Mouse (Mus musculus) C2C12 (cell line): ENCODE results near the gene Hist1h2be. TPM values are rescaled to one million over a fixed set of nuclear protein-coding genes. Genes with fewer than 3 reads are reported as not detected.
"Not testable (repeated sequence)": the region's sequence is repeated elsewhere in the genome, so short reads cannot be mapped to it uniquely, and the experiment has no call there.

Experiments
- H3K27me3 ChIP-seq: one replicate; pipeline ENCODE4 v1.6.1; 2011; ENCODE audit not compliant: control insufficient read depth, insufficient read depth, insufficient read length
- H3K36me3 ChIP-seq: one replicate; pipeline ENCODE4 v1.6.1; 2011; ENCODE audit not compliant: control insufficient read depth, insufficient read depth
- H3K4me3 ChIP-seq: one replicate; pipeline ENCODE4 v1.5.1; 2011; ENCODE audit warnings: mild to moderate bottlenecking, control low read depth; ENCODE audit not compliant: poor library complexity, insufficient read depth, severe bottlenecking
- H3K79me2 ChIP-seq: one replicate; pipeline ENCODE4 v1.6.1; 2011; ENCODE audit not compliant: control insufficient read depth, insufficient read depth
- H3K79me3 ChIP-seq: one replicate; pipeline ENCODE4 v1.6.1; 2011; ENCODE audit warnings: low read depth, control low read depth
- H3ac ChIP-seq: one replicate; pipeline ENCODE3; 2011; ENCODE audit warnings: low read depth; ENCODE audit not compliant: control insufficient read depth, insufficient read length
- CEBPB ChIP-seq: IDR thresholded peaks from one replicate; pipeline ENCODE4 v1.6.1; 2011; ENCODE audit warnings: low read depth, mild to moderate bottlenecking, control low read depth, moderate library complexity
- CTCF ChIP-seq: IDR thresholded peaks from one replicate; pipeline ENCODE4 v1.5.1; 2011; ENCODE audit not compliant: control insufficient read depth, insufficient read depth, insufficient read length
- FOSL1 ChIP-seq: IDR thresholded peaks from one replicate; pipeline ENCODE4 v1.8.0; 2011; ENCODE audit warnings: mild to moderate bottlenecking, low read length; ENCODE audit not compliant: poor library complexity, insufficient read depth, severe bottlenecking
- MAX ChIP-seq: IDR thresholded peaks from one replicate; pipeline ENCODE4 v1.6.1; 2011; ENCODE audit warnings: mild to moderate bottlenecking, control low read depth
- MYOD1 ChIP-seq: IDR thresholded peaks from one replicate; pipeline ENCODE4 v1.6.1; 2011; ENCODE audit warnings: low read depth; ENCODE audit not compliant: control insufficient read depth, insufficient read length
- MYOG ChIP-seq: IDR thresholded peaks from one replicate; pipeline ENCODE4 v1.6.1; 2011; ENCODE audit not compliant: control insufficient read depth, insufficient read length; ENCODE audit errors: extremely low read depth
- USF1 ChIP-seq: IDR thresholded peaks from one replicate; pipeline ENCODE4 v1.6.1; 2011; ENCODE audit warnings: low read depth, mild to moderate bottlenecking, control low read depth, moderate library complexity
- polyA plus RNA-seq: library from polyadenylated mRNA; unstranded; fragments of >200 nt; fragmentation: generic; extraction: Trizol; gene quantifications from one replicate; pipeline ENCODE4 v1.2.1, GENCODE M21; 2012; ENCODE audit warnings: missing spikeins

Gene Hist1h2be
- polyA plus RNA-seq, 1 experiment = 0.98 TPM

GRCm38 (mm10) chr13:23595185-23595584 is 25.7 kb downstream of the Hist1h2be start:
- Histone ChIP-seq H3K79me3 (no peaks in the 10 kb centered on the region), H3K36me3 (no peaks in the 10 kb centered on the region), H3K4me3 (no peak overlapping the region), H3K27me3 (no peaks in the 10 kb centered on the region), H3ac (no peak overlapping the region), H3K79me2 (no peaks in the 10 kb centered on the region)
- TF ChIP-seq CTCF (no peak), MAX (no peak), MYOD1 (no peak), MYOG (no peak), FOSL1 (no peak), USF1 (no peak), CEBPB (no peak)

GRCm38 (mm10) chr13:23593051-23593770 is 27.7 kb downstream of the Hist1h2be start:
- Histone ChIP-seq H3ac (no peak overlapping the region), H3K36me3 (no peaks in the 10 kb centered on the region), H3K4me3 (no peak overlapping the region), H3K79me3 (no peaks in the 10 kb centered on the region), H3K27me3 (no peaks in the 10 kb centered on the region), H3K79me2 (no peaks in the 10 kb centered on the region)
- TF ChIP-seq FOSL1 (no peak), MAX (no peak), USF1 (no peak), CEBPB (no peak), MYOD1 (no peak), CTCF (no peak), MYOG (no peak)

DNA sequence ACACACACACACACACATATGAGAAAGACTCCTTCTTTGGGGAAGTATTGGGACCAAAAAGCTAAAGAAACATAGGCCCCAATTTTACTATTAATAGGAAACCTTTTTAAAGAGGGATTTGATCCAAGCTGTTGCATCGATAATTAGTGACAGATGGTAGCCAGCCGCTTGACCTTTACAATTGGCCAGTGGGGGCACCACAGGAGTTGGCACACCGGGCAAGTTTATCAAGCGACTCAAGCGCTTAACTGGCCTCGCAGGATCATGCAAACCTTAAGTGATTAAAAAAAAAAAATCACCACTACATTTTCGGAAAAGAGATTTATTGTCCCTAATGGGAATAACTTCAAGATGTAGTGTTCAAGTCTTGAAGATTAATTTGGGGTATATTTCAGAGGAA is 28.3 kb downstream of the Hist1h2be start:
- Histone ChIP-seq H3K79me3 (no peaks in the 10 kb centered on the region), H3K4me3 (no peak overlapping the region), H3K36me3 (no peaks in the 10 kb centered on the region), H3K27me3 (no peaks in the 10 kb centered on the region), H3K79me2 (no peaks in the 10 kb centered on the region), H3ac (no peak overlapping the region)
- TF ChIP-seq CEBPB = no peak
- no peak for TF ChIP-seq USF1
- TF ChIP-seq CTCF = no peak
- no peak for TF ChIP-seq FOSL1
- no peak for TF ChIP-seq MYOD1
- TF ChIP-seq MAX = no peak
- no peak for TF ChIP-seq MYOG

- not testable (repeated sequence) for H3K36me3 ChIP-seq, H3K79me3 ChIP-seq, H3ac ChIP-seq, H3K4me3 ChIP-seq, H3K27me3 ChIP-seq, H3K79me2 ChIP-seq
Measured at GRCm38 (mm10) chr13:23591886-23592285, 29.0 kb downstream of the Hist1h2be start.

DNA sequence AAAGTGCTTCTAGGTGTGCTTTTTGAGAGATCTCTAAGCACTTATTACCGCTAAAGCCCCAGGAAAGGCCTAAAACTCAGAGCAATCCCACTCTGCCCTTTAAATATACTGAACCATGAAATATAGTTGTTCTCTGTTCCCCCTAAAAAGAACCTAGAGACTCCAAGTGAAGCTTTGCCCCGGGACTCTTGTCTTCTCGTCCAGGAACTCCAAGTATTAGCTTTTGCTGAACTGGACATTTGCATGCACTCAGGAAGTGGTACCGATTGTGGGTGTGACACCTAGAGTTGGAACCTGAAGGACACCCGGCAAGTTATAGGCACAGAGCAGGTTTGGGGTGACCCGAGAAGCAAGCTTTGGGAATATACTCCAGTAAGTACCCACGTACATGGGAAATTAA is 29.7 kb downstream of the Hist1h2be start:
- no peak overlapping the region for H3K4me3 ChIP-seq
- no peaks in the 10 kb centered on the region for H3K27me3 ChIP-seq
- TF ChIP-seq CEBPB (no peak), MAX (no peak), MYOG (no peak)
- no peaks in the 10 kb centered on the region for H3K36me3 ChIP-seq
- no peak overlapping the region for H3ac ChIP-seq
- no peaks in the 10 kb centered on the region for H3K79me2 ChIP-seq
- no peaks in the 10 kb centered on the region for H3K79me3 ChIP-seq

GRCm38 (mm10) chr13:23586940-23587225 is 34.0 kb downstream of the Hist1h2be start:
- H3K27me3 ChIP-seq = no peaks in the 10 kb centered on the region
- H3K36me3 ChIP-seq = no peaks in the 10 kb centered on the region
- no peaks in the 10 kb centered on the region for H3K79me3 ChIP-seq
- TF ChIP-seq USF1 = no peak
- TF ChIP-seq MYOG = no peak
- no peak for TF ChIP-seq MAX
- TF ChIP-seq CTCF = no peak
- TF ChIP-seq FOSL1 = no peak
- TF ChIP-seq MYOD1 = no peak
- no peak for TF ChIP-seq CEBPB
- no peak overlapping the region for H3ac ChIP-seq
- no peaks in the 10 kb centered on the region for H3K79me2 ChIP-seq
- no peak overlapping the region for H3K4me3 ChIP-seq
